Mouse (Mus musculus) cerebellum, postnatal 14 days (tissue): ENCODE results near the gene Dpf1.

Experiments used
- DNase-seq, 2 experiments: peaks; one replicate each; pipeline ENCODE4 v3.0.0; 2021; ENCODE audit warnings: mixed read lengths in 2 of 2

Gene Dpf1

DNA sequence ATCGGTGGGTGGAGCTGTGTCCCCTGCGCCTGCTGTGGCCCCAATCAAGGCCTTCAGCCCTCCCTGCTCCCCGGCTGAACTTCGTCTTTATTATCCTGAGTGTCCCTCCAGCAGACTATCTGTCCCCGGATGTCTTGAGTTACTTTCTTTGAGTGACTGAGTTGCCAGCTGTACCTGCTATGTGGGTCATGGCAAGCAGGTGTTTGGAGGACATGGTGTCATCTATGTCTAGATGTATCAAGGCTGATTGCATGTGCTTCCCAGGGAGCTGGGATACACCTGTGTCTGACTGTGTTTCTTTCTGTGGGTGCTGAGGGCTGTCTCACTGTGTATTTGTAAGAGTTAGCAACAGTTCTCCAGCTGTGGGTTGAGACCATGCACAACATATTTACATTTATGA is 6.0 kb downstream of the Dpf1 start:
- DNase-seq, result no peak

DNA sequence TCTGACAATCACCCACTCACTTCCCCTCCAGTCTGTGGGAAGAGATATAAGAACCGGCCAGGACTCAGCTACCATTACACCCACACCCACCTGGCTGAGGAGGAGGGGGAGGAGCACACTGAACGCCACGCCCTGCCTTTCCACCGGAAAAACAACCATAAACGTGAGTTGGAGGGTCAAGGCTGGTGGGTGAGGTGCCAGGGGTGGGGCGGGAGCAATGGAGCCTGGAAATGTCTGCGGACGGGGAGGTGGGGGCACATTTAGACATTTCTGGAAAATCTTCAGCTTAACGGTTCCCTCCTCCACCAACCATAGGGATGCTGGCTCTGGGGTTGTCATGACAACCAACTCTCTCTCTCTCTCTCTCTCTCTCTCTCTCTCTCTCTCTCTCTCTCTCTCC is 9.3 kb downstream of the Dpf1 start:
- DNase-seq, result peak in 1 of 2 experiments; percentile 49

DNA sequence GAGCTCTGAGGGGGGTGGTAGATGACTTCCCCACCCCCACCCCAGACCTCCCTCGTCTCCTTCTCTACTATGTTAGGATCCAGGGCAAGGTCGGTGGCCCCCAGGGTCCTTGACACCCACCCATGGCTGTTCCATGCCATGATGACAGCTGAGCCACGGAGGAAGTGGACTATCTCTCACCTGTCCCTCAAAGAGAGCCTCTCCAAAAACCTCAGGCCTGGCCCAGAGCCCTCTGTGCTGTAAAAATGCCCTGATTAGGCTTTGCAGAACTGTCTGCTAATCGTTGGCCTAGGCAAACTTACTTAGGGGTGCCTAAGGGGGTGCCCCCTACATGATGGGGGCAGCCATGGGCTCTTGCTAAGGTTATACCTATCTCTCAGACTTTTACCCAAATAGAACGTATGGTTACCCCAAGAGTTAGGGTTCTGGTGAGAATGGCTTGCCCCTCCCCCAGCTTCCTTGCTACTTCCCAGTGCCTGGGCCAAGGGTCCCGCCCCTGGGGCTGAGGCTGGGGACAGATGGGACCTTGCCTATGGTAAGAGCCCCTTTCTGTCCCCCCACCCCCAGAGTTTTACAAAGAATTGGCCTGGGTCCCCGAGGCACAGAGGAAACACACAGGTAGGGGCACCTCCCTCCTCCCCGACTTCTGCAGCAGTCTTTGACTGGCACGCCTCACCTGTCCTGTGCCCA is 10.0 kb downstream of the Dpf1 start:
- peak in 1 of 2 experiments; percentile 47 for DNase-seq

DNA sequence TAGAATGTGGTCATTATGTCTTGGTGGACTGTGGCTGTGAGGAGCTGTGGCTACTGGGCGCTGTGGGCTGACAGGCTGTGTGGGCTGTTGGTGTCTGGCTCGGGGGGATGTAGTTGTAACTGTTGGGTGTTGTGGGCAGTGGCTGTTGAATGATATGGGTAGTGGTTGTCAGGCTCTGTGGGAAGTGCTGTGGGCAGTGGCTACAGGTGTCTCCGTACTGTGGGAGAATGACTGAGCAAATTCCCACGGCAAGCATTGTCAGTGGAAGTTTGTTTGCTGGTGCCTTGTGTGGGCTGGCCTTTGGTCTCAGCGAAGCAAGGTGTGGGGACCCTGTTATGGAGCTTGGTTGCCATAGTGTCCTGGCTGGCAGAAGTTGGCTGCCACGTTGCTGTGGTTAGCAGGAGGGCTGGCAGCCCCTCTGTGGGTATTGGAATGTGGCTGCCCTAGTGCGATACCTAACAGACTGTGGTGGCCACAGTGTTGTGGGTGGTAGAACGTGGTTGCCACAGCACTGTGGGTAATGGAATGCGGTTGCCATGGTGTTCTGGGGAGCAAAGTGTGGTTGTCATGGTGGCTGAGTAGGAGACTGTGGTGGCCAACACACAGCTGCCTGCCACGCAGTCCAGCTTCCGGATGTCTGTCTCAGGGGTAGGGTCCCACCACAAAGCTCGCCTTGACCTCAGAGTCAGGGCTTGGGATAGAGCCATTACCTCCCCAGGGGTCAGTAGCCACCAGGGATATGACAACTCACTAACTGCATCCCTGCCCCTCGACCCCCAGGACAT is 11.3 kb downstream of the Dpf1 start:
- DNase-seq, result no peak

- no peak for DNase-seq
Observed at GRCm38 (mm10) chr7:29316137-29316734, 12.5 kb downstream of the Dpf1 start.

GRCm38 (mm10) chr7:29316976-29317375 is 13.2 kb downstream of the Dpf1 start:
- DNase-seq, result peak; percentile 74 to 77

DNA sequence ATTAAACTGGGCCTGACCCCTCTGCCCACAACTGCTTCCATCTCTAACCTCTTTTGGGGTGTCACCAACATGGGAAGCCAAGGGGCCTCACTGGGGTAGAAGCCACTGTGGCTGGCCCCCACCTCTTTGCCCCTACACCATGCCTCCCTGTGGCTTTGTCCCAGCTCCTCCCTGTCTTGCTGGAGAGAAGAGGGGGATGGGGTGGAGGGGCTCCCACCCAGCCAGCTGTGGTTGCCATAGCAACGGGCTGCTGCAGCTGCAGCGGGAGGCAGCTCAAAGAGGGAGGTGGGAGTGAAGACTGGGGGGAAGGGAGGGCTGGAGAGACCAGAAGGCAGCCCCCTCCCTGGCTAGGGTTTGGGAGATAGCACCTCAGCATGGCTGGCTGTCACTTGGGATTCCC is 13.8 kb downstream of the Dpf1 start:
- peak in 1 of 2 experiments; percentile 48 for DNase-seq

GRCm38 (mm10) chr7:29318115-29318911 is 14.6 kb downstream of the Dpf1 start:
- DNase-seq, result peak; percentile 36 to 59

DNA sequence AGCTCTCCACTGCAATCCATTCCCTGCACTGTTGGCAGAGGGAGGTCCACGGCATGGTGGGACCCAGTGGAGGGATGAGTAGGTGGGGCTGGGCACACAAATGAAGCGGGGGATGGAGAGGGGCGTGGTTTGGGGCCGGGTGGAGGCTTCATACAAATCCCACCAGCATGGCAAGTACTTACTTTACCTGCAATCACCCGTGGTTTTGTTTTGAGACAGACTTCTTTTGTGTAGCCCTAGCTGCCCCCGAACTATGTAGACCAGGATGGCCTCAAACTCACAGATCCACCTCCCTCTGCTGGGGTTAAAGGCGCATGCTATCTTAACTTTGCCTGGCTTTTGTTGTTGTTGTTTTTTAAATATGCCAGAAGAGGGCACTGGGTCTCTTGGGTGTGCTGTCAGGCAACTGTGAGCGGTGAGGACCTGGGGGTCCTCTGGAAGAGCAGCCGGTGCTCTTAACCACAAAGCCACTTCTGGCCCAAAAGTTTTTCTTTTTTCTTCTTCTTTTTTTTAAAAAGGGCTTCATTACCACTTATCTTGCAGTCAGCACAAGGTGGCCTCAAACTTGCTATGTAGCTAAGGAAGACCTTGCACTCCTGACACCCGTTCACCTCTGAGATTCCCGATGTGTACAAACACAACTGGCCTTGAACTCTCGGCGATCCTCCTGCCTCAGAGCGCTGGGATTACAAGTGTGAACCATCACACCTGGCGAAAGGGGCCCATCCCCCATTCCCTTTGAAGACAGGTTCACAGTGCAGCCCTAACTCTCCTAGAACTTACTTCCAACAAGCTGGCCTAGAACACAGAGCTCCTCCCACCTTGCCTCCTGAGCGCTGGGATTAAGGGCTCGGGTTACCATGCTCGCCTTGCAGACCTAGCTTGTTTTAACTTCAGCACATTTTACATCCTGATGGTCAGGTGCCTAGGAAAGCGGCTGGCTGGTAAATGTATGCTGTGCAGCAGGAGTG is 15.9 kb downstream of the Dpf1 start:
- DNase-seq, result no peak

DNA sequence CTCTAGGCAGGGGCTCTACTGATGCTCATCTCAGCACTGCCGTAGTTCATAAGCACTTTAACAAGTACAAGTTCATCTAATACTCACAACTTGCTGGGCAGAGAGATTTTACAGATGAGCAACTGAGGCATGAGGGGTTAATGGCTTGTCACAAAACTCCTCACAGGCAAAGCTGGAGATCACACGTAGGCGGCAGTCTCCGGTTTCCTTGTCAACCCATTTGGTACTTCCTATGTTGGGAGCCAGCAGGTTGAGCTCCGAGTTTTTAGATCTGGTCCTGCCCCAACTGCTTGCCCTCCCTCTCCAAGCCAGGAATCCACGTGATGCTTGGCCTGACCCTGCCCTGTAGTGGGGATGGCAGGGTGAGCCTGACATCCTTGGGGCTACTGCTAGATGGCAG is 23.3 kb downstream of the Dpf1 start:
- DNase-seq, result no peak

GRCm38 (mm10) chr7:29328984-29329383 is 25.2 kb downstream of the Dpf1 start:
- DNase-seq, result no peak

GRCm38 (mm10) chr7:29334156-29334555 is 30.4 kb downstream of the Dpf1 start:
- no peak for DNase-seq

DNA sequence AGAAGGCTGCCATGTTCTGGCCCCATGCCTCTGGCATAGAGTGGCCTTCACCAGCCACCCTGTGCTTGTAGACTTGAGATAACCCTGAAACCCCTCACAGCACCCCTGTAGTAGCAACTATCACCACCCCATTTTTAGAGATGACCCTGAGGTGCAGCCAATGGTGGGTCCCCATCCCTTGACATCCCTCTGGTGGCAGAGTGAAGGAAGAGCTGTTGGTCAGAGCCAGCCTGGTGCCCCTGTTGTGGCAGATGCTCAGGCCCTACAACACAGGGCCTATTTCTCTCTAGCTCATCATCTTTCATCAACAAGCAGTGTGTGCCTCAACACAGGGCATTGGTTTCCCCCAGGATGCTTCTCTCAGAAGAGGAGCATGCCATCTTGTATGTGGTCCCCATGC is 31.5 kb downstream of the Dpf1 start:
- DNase-seq, result no peak

GRCm38 (mm10) chr7:29335841-29336671 is 32.3 kb downstream of the Dpf1 start:
- no peak for DNase-seq

DNA sequence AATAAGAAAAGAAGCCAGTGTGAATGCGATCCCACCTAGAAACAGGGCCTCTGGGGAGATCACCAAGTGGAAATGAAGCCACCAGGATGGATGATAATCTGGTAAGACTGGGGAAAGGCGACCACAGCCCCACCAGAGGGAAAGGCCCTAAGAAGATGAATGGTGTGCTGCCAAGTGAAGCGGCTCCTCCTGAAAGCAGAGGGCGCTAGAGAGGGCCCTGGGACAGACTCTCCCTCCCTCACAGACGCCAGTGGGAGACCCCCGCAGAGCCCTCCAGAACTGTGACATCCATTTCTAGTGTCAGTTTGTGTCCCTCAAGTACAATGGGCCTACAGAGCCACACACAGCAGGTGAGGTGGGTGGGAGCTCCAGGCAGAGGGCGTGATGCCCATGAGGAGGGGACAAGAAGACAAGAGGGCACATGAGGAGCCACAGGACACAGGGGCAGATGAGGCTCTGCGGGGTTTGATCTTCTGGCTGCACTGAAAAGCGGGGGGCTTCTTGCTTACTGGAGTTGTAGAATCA is 33.1 kb downstream of the Dpf1 start:
- no peak for DNase-seq

DNA sequence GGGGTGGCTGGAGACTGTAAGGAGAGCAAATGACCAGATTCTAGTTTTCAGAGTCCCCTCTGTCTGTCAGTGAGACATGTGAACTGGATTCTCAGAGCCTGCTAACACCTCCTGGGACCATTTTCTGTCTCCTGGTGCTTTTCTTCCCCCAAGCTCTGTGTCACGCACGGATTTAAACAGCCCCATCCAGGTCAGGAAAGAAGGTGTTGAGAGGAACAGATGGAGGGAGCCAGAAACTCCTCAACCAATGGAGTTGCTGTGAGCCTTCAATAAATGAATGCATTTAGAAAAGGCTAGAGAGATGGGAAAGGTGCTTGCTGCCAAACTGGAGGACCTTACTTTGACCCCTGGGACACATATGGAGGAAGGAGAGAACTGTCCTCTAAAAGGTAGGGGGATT is 34.0 kb downstream of the Dpf1 start:
- no peak for DNase-seq

GRCm38 (mm10) chr7:29338351-29338919 is 34.7 kb downstream of the Dpf1 start:
- DNase-seq, result no peak

- DNase-seq, result no peak
Observed at GRCm38 (mm10) chr7:29338984-29339679, 35.4 kb downstream of the Dpf1 start.

- no peak for DNase-seq
Observed at GRCm38 (mm10) chr7:29340247-29340646, 36.5 kb downstream of the Dpf1 start.

- no peak for DNase-seq
Observed at GRCm38 (mm10) chr7:29340838-29341237, 37.1 kb downstream of the Dpf1 start.
